Mouse (Mus musculus) limb, embryonic 14.5 days (tissue): ENCODE measurements around the gene Psmd13. TPM values are rescaled to one million over a fixed set of nuclear protein-coding genes. Genes with fewer than 3 reads are reported as not detected.

ENCODE experiments used
- ATAC-seq: fragments of 200-750 bp; cut with Nextera tagmentation; 2 replicates; pipeline ENCODE4 v1.8.0; 2017; ENCODE audit warnings: low read depth, moderate number of reproducible peaks, moderate TSS enrichment; ENCODE audit not compliant: low FRiP score
- DNase-seq: peaks from one replicate; pipeline ENCODE4 v3.0.0-alpha.2; 2015; ENCODE audit warnings: low spot score
- H3K27ac ChIP-seq: fragments of 300-500 bp; sonication (generic); replicated peaks from 2 replicates; pipeline ENCODE4 v1.5.1; 2014; ENCODE audit warnings: low read depth, mild to moderate bottlenecking, low read length, moderate library complexity, mixed read lengths
- H3K27me3 ChIP-seq: fragments of 300-500 bp; sonication (generic); 2 replicates; pipeline ENCODE4 v1.6.1; 2014; ENCODE audit warnings: low read length, mixed read lengths; ENCODE audit not compliant: control insufficient read depth, insufficient read depth
- H3K36me3 ChIP-seq: fragments of 300-500 bp; sonication (generic); 2 replicates; pipeline ENCODE4 v1.6.1; 2014; ENCODE audit warnings: mild to moderate bottlenecking, low read length, moderate library complexity, mixed read lengths; ENCODE audit not compliant: control insufficient read depth, insufficient read depth
- H3K4me1 ChIP-seq: fragments of 300-500 bp; sonication (generic); 2 replicates; pipeline ENCODE4 v1.6.1; 2014; ENCODE audit warnings: antibody characterized with exemption, low read length, mixed read lengths; ENCODE audit not compliant: control insufficient read depth, insufficient read depth
- H3K4me2 ChIP-seq: fragments of 300-500 bp; sonication (generic); replicated peaks from 2 replicates; pipeline ENCODE4 v1.6.1; 2014; ENCODE audit warnings: low read depth, mild to moderate bottlenecking, low read length, moderate library complexity; ENCODE audit not compliant: severe bottlenecking
- H3K4me3 ChIP-seq: fragments of 300-500 bp; sonication (generic); replicated peaks from 2 replicates; pipeline ENCODE4 v1.5.1; 2014; ENCODE audit warnings: low read length
- H3K9ac ChIP-seq: fragments of 300-500 bp; sonication (generic); 2 replicates; pipeline ENCODE4 v1.6.1; 2014; ENCODE audit warnings: mild to moderate bottlenecking, low read depth, low read length, moderate library complexity; ENCODE audit not compliant: severe bottlenecking
- H3K9me3 ChIP-seq: fragments of 300-500 bp; sonication (generic); 2 replicates; pipeline ENCODE4 v1.6.1; 2016; ENCODE audit warnings: low read length; ENCODE audit not compliant: control insufficient read depth
- POLR2A ChIP-seq: fragments of 200-500 bp; IDR thresholded peaks from 2 replicates; pipeline ENCODE4 v1.8.0; 2012; ENCODE audit warnings: inconsistent platforms, mild to moderate bottlenecking, moderate library complexity, borderline replicate concordance; ENCODE audit not compliant: insufficient read depth, insufficient read length; ENCODE audit errors: extremely low read depth
- WGBS: fragments of 180-500 bp; shearing (Covaris S2); extraction: QIAGEN DNeasy Blood & Tissue Kit; methylation state at CpG from one replicate; pipeline ENCODE4 v1.1.7; 2014; 5-methylcytosine and 5-hydroxymethylcytosine counted together
- polyA plus RNA-seq, 2 experiments: library from polyadenylated mRNA; depleted of rRNA in 1 of 2; stranded (reverse) in 1 of 2; unstranded in 1 of 2; fragments of >200 nt; fragmentation: Nextera tagmentation in 1 of 2; extraction: Ambion mirVana in 1 of 2; gene quantifications; 2 replicates each; pipeline versions ENCODE4 v1.2.1 to v1.2.3; 2012 to 2014

The Psmd13 gene
- polyA plus RNA-seq, 2 experiments = 113 to 133 TPM

- DNase-seq (no peak), ATAC-seq (no peak)
- peak overlapping the region; percentile 73 for H3K9ac ChIP-seq
- peak overlapping the region; percentile 50 for H3K4me3 ChIP-seq
- peaks cover 27% of the 10 kb centered on the region for H3K4me1 ChIP-seq
- H3K9me3 ChIP-seq = no peaks in the 10 kb centered on the region
- no peak for TF ChIP-seq POLR2A
- peak overlapping the region; percentile 69 for H3K4me2 ChIP-seq
- H3K27me3 ChIP-seq = no peaks in the 10 kb centered on the region
- peak overlapping the region; percentile 90 for H3K27ac ChIP-seq
- WGBS = 58% methylated on average over 9 of the region's 9 CpGs
- H3K36me3 ChIP-seq = peaks cover 26% of the 10 kb centered on the region
Measured at GRCm38 (mm10) chr7:140942341-140942740, 60.6 kb downstream of the Psmd13 start.

- ATAC-seq = no peak
- Histone ChIP-seq H3K9me3 (no peaks in the 10 kb centered on the region), H3K9ac (no peak overlapping the region), H3K4me1 (peaks cover 27% of the 10 kb centered on the region), H3K27ac (no peak overlapping the region; the same call in 1 of the 2 replicates), H3K4me3 (peak overlapping the region; percentile 50; the same call in 1 of the 2 replicates), H3K4me2 (peak overlapping the region; percentile 69), H3K27me3 (no peaks in the 10 kb centered on the region), H3K36me3 (peaks cover 31% of the 10 kb centered on the region)
- 93% methylated on average over 10 of the region's 10 CpGs for WGBS
- TF ChIP-seq POLR2A = no peak
- no peak for DNase-seq
Measured at GRCm38 (mm10) chr7:140942811-140943210, 61.0 kb downstream of the Psmd13 start.

- ATAC-seq (no peak), DNase-seq (no peak)
- 69% methylated on average over 4 of the region's 4 CpGs for whole genome bisulfite sequencing
- no peak overlapping the region for H3K9ac ChIP-seq
- no peaks in the 10 kb centered on the region for H3K9me3 ChIP-seq
- no peak overlapping the region for H3K27ac ChIP-seq
- H3K4me3 ChIP-seq = no peak overlapping the region
- peaks cover 36% of the 10 kb centered on the region for H3K36me3 ChIP-seq
- TF ChIP-seq POLR2A = no peak
- H3K27me3 ChIP-seq = no peaks in the 10 kb centered on the region
- H3K4me2 ChIP-seq = no peak overlapping the region
- peaks cover 27% of the 10 kb centered on the region for H3K4me1 ChIP-seq
Measured at GRCm38 (mm10) chr7:140943356-140943755, 61.6 kb downstream of the Psmd13 start.

GRCm38 (mm10) chr7:140944236-140944635 lies 62.5 kb downstream of the Psmd13 start:
- ATAC-seq = no peak
- H3K27me3 ChIP-seq = no peaks in the 10 kb centered on the region
- peaks cover 22% of the 10 kb centered on the region for H3K4me1 ChIP-seq
- DNase-seq = no peak
- H3K4me3 ChIP-seq = no peak overlapping the region
- no peak overlapping the region for H3K4me2 ChIP-seq
- no peaks in the 10 kb centered on the region for H3K9me3 ChIP-seq
- no peak for TF ChIP-seq POLR2A
- H3K9ac ChIP-seq = no peak overlapping the region
- WGBS = 89% methylated on average over 7 of the region's 7 CpGs
- H3K27ac ChIP-seq = no peak overlapping the region
- H3K36me3 ChIP-seq = peaks cover 44% of the 10 kb centered on the region

GRCm38 (mm10) chr7:140945247-140945646 lies 63.5 kb downstream of the Psmd13 start:
- no peak for TF ChIP-seq POLR2A
- H3K4me2 ChIP-seq = no peak overlapping the region
- no peaks in the 10 kb centered on the region for H3K9me3 ChIP-seq
- 91% methylated on average over 5 of the region's 5 CpGs for WGBS
- H3K36me3 ChIP-seq = peaks cover 54% of the 10 kb centered on the region
- ATAC-seq = no peak
- no peak overlapping the region for H3K4me3 ChIP-seq
- H3K27ac ChIP-seq = no peak overlapping the region
- peaks cover 16% of the 10 kb centered on the region for H3K4me1 ChIP-seq
- DNase-seq = no peak
- H3K9ac ChIP-seq = no peak overlapping the region
- no peaks in the 10 kb centered on the region for H3K27me3 ChIP-seq

- Histone ChIP-seq H3K27me3 (no peaks in the 10 kb centered on the region), H3K9ac (no peak overlapping the region), H3K36me3 (peaks cover 55% of the 10 kb centered on the region), H3K4me2 (no peak overlapping the region), H3K4me1 (peaks cover 22% of the 10 kb centered on the region), H3K9me3 (no peaks in the 10 kb centered on the region), H3K4me3 (no peak overlapping the region), H3K27ac (no peak overlapping the region)
- no peak for ATAC-seq
- no peak for TF ChIP-seq POLR2A
- WGBS = 95% methylated on average over 10 of the region's 10 CpGs
- no peak for DNase-seq
Measured at GRCm38 (mm10) chr7:140946311-140946710, 64.5 kb downstream of the Psmd13 start.
